Mouse (Mus musculus): ENCODE measurements at regions not wholly inside any gene's neighbourhood (a gene's known extent, or its start where the extent isn't known, plus 50 kb on each side); places are given as distances from the start of the nearest gene placed in this dataset.
"Not testable (repeated sequence)": the region's sequence is repeated elsewhere in the genome, so short reads cannot be mapped to it uniquely, and the experiment has no call there.

GRCm38 (mm10) chr1:5220668-5221408 lies 413.1 kb downstream of the Gm37988 start:
- DNase-seq (ENCODE audit: low spot score): no peak

GRCm38 (mm10) chr1:5227866-5228265 lies 420.2 kb downstream of the Gm37988 start:
- no peak for DNase-seq (ENCODE audit: low spot score)

- DNase-seq (ENCODE audit: low spot score): no peak
Observed at GRCm38 (mm10) chr1:5231218-5231617, 423.5 kb downstream of the Gm37988 start.

- DNase-seq (ENCODE audit: low spot score): no peak
Observed at GRCm38 (mm10) chr1:5231961-5232846, 424.5 kb downstream of the Gm37988 start.

- DNase-seq (ENCODE audit: low spot score): no peak
Observed at GRCm38 (mm10) chr1:5232847-5233245, 425.2 kb downstream of the Gm37988 start.

- peak; percentile 55 for DNase-seq (ENCODE audit: low spot score)
Observed at GRCm38 (mm10) chr1:5243186-5243585, 435.5 kb downstream of the Gm37988 start.

GRCm38 (mm10) chr1:5260874-5261273 lies 453.2 kb downstream of the Gm37988 start:
- DNase-seq (ENCODE audit: low spot score): not testable (repeated sequence)

GRCm38 (mm10) chr1:5261297-5261696 lies 453.6 kb downstream of the Gm37988 start:
- not testable (repeated sequence) for DNase-seq (ENCODE audit: low spot score)

GRCm38 (mm10) chr1:5273938-5274337 lies 466.2 kb downstream of the Gm37988 start:
- DNase-seq (ENCODE audit: low spot score): no peak

- no peak for DNase-seq (ENCODE audit: low spot score)
Observed at GRCm38 (mm10) chr1:5294570-5294969, 486.9 kb downstream of the Gm37988 start.

GRCm38 (mm10) chr1:5297627-5298026 lies 489.9 kb downstream of the Gm37988 start:
- DNase-seq (ENCODE audit: low spot score): no peak

GRCm38 (mm10) chr1:5311656-5312055 lies 504.0 kb downstream of the Gm37988 start:
- DNase-seq (ENCODE audit: low spot score): no peak

GRCm38 (mm10) chr1:5315839-5316238 lies 508.1 kb downstream of the Gm37988 start:
- DNase-seq (ENCODE audit: low spot score): peak; percentile 27

- no peak for DNase-seq (ENCODE audit: low spot score)
Observed at GRCm38 (mm10) chr1:5317088-5317487, 509.4 kb downstream of the Gm37988 start.

GRCm38 (mm10) chr1:5326311-5326710 lies 518.6 kb downstream of the Gm37988 start:
- DNase-seq (ENCODE audit: low spot score): no peak
